Mouse (Mus musculus): Measurements from ENCODE around the gene Msmp. TPM values are rescaled to one million over a fixed set of nuclear protein-coding genes. Genes with fewer than 3 reads are reported as not detected.
"Not testable (repeated sequence)": the region's sequence is repeated elsewhere in the genome, so short reads cannot be mapped to it uniquely, and the experiment has no call there.

Msmp gene
- polyA plus RNA-seq, 1 experiment = not detected

DNA sequence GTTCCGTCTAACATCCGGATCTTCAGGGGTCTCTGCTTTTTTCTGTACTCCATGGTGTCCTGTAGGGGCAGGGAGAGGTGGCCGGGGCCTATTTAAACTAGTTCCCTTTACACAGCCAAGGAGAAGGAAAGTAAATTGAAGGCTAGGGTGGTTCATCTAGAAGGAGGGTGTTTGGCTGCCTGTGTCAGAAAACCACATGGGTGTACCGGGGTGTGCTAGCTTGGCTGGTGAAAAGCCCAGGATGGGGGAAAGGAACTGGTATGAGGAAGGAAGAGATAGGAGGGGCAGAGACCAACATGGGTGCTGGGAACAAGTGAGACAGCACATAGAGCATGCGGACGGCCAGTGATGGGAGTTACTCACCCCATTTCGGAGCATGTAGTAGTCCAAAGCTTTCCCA is 28.4 kb downstream of the Msmp start:
- H3K36me3 ChIP-seq (replicated peaks; ENCODE audit: low read length) = peaks cover 88% of the 10 kb centered on the region
- peaks cover 92% of the 10 kb centered on the region for H3K4me1 ChIP-seq
- H3K4me3 ChIP-seq (replicated peaks) = peak overlapping the region; percentile 99
- no peak for TF ChIP-seq GATA1 (IDR thresholded peaks at IDR 0.05; ENCODE audit: borderline replicate concordance, low read length)
- no peak for TF ChIP-seq FLI1 (IDR thresholded peaks at IDR 0.05; ENCODE audit: low read length)
- peaks cover 9% of the 10 kb centered on the region; the same call in 1 of the 2 replicates for H3K9me3 ChIP-seq
- H3K27me3 ChIP-seq (replicated peaks) = no peaks in the 10 kb centered on the region

DNA sequence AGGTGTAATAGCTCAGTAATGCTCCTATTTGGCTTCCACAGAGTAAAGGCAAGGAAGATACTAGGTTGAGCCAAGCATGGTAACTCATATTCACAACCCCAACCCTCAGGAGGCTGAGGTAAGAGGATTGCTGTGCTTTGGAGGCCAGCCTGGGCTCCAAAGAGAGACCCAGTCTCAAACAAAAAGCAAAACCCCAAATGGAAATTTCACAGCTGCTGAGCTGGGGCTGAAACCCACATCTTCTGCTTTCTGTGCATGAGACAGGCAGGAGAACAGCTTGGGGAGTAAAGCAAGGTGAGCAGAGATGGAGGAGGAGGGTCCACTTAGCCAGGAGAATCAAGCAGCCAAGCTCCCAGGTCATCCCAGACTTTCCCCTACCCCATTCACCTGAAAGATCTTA is 30.4 kb downstream of the Msmp start:
- H3K9me3 ChIP-seq = peaks cover 9% of the 10 kb centered on the region; the same call in 1 of the 2 replicates
- H3K4me3 ChIP-seq (replicated peaks) = peak overlapping the region; percentile 79
- TF ChIP-seq FLI1 (IDR thresholded peaks at IDR 0.05; ENCODE audit: low read length) (no peak), GATA1 (IDR thresholded peaks at IDR 0.05; ENCODE audit: borderline replicate concordance, low read length) (no peak)
- H3K27me3 ChIP-seq (replicated peaks) = no peaks in the 10 kb centered on the region
- H3K4me1 ChIP-seq = peaks cover 95% of the 10 kb centered on the region
- peaks cover 98% of the 10 kb centered on the region for H3K36me3 ChIP-seq (replicated peaks; ENCODE audit: low read length)

DNA sequence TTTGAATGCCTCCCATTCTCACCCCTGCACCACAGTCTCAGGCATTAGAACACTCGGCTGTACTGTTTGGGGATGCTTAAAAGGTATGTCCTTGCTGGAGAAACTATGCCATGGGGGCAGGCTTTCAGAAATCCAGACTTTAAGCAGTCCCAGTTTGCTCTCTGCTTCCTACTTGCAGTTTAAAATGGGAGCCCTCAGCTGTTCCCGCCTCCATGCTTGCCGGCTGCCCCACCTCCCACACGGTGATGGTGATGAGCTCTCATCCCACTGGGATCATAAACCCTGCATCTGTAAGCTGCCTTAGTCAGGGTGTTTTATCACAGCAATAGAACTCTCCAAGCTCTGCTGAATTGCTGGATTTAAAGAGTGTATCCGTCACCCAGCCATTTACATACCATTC is 31.9 kb downstream of the Msmp start:
- Histone ChIP-seq H3K36me3 (replicated peaks; ENCODE audit: low read length) (peaks cover 100% of the 10 kb centered on the region), H3K4me1 (peaks cover 95% of the 10 kb centered on the region), H3K27me3 (replicated peaks) (no peaks in the 10 kb centered on the region), H3K4me3 (replicated peaks) (no peak overlapping the region), H3K9me3 (peaks cover 9% of the 10 kb centered on the region; the same call in 1 of the 2 replicates)
- TF ChIP-seq GATA1 (IDR thresholded peaks at IDR 0.05; ENCODE audit: borderline replicate concordance, low read length) = no peak
- no peak for TF ChIP-seq FLI1 (IDR thresholded peaks at IDR 0.05; ENCODE audit: low read length)

DNA sequence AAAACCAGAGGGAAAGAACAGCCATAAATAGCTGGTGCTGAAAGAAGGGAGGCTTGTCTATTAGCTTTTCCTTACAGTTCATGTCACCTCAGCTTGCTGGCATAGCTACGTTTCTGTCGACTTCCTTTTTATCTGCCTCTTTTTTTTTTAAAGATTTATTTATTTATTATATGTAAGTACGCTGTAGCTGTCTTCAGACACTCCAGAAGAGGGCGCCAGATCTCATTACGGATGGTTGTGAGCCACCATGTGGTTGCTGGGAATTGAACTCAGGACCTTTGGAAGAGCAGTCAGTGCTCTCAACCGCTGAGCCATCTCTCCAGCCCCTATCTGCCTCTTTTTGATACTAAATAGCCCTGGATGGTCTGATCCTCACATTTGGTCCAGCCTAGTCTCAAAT is 32.4 kb downstream of the Msmp start:
- not testable (repeated sequence) for H3K27me3 ChIP-seq (replicated peaks); H3K9me3 ChIP-seq; H3K4me3 ChIP-seq (replicated peaks)
- peaks cover 100% of the 10 kb centered on the region for H3K36me3 ChIP-seq (replicated peaks; ENCODE audit: low read length)
- H3K4me1 ChIP-seq = peaks cover 95% of the 10 kb centered on the region

DNA sequence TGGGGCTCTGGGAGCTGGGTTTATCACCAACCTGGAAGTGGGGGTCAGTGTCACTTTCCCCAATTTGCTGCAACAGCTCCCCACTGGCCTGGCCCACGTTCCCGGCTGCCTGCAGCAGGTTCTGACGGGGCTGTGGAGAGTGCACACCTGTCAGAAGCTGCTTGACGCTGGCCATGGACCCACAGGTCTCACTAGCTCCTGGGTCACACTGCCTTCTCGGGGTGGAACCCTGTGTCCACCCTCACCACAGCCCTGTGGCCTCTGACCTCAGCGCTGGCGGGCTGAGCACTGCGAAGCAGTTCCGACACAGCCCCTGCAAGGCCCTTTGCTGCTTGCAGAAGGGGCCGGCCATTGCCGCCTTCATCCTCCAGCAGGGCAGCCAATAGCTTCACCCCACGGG is 35.2 kb downstream of the Msmp start:
- Histone ChIP-seq H3K36me3 (replicated peaks; ENCODE audit: low read length) (peaks cover 100% of the 10 kb centered on the region), H3K27me3 (replicated peaks) (no peaks in the 10 kb centered on the region), H3K4me1 (peaks cover 93% of the 10 kb centered on the region), H3K9me3 (peaks cover 9% of the 10 kb centered on the region; the same call in 1 of the 2 replicates), H3K4me3 (replicated peaks) (no peak overlapping the region)
- TF ChIP-seq GATA1 (IDR thresholded peaks at IDR 0.05; ENCODE audit: borderline replicate concordance, low read length) (no peak), FLI1 (IDR thresholded peaks at IDR 0.05; ENCODE audit: low read length) (no peak)

DNA sequence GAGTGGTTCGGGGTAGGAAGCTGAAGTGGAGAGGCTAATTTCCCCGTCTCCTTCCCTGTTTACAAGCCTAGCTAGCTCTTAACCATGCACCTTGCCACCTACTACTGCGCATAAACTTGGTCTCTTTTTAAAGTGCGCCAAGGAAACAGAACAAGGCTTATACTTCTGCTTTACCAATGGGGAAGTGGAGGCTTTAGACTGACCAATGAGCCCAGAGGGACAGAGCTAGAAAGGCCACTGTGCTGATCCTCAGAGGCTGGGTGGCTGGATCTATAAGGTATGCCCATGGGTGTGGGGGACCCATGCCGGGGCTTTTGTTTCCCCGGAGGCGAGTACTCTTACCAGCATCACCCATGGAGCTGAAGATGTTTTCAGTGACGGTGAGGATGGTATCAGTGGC is 37.1 kb downstream of the Msmp start:
- Histone ChIP-seq H3K4me3 (replicated peaks) (no peak overlapping the region), H3K27me3 (replicated peaks) (no peaks in the 10 kb centered on the region), H3K9me3 (0 out of 2 replicates have a peak, but pooled peaks cover under 1% of the 10 kb centered on the region), H3K4me1 (peaks cover 93% of the 10 kb centered on the region), H3K36me3 (replicated peaks; ENCODE audit: low read length) (peaks cover 100% of the 10 kb centered on the region)
- TF ChIP-seq FLI1 (IDR thresholded peaks at IDR 0.05; ENCODE audit: low read length) (no peak), GATA1 (IDR thresholded peaks at IDR 0.05; ENCODE audit: borderline replicate concordance, low read length) (no peak)

DNA sequence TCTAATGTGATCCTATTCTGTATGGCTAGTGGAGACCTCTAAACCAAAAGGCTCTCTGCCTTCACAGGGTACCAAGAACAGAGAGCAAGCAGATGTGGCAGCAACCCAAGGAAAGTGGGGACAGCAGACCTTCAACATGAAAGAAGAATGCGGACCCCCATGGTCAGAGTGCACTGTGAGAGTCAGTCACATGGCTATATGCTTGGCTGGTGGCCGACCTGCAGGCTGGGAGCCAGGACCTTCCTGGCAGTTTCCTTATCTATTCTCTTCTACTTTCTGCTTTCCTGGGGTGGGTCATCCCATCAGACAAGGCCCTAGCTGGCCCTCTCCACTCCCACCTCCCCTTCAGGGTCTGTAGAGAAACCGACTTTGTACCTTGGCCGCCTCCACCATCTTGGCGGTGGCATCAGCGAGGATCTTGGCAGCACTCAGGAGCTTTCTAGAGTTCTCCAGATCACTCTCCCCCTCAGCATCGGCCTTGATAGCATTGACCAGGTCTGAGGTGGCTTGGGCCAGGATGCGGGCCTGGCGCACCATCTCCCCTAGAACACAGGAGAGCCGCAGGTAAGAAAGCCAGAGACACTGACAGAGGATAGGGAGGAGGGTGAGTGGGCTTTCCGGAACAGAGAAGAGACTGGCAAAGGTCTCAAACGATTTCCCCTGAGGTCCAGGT is 37.8 kb downstream of the Msmp start:
- H3K9me3 ChIP-seq = no peaks in the 10 kb centered on the region
- TF ChIP-seq FLI1 (IDR thresholded peaks at IDR 0.05; ENCODE audit: low read length) (no peak), GATA1 (IDR thresholded peaks at IDR 0.05; ENCODE audit: borderline replicate concordance, low read length) (no peak)
- no peak overlapping the region for H3K4me3 ChIP-seq (replicated peaks)
- H3K27me3 ChIP-seq (replicated peaks) = no peaks in the 10 kb centered on the region
- peaks cover 92% of the 10 kb centered on the region for H3K4me1 ChIP-seq
- peaks cover 100% of the 10 kb centered on the region for H3K36me3 ChIP-seq (replicated peaks; ENCODE audit: low read length)

DNA sequence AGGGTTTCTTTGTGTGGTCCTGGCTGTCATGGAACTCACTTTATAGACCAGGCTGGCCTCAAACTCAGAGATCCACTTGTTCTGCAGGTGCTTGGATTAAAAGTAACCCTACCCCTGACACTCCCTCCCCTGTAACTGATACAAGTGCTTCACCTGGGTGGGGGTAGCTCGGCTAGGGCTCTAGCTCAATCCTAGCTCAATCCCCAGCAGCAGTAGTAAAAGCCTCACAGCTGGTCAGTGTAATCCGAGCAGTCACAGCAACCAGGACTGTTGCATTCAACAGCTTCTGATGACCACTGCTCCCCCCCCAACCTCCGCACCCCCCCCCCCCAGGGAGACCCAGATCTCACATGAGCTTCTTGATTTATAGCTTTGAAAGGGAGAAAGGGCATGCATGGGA is 42.2 kb downstream of the Msmp start:
- TF ChIP-seq GATA1 (IDR thresholded peaks at IDR 0.05; ENCODE audit: borderline replicate concordance, low read length) = no peak
- TF ChIP-seq FLI1 (IDR thresholded peaks at IDR 0.05; ENCODE audit: low read length) = no peak
- H3K9me3 ChIP-seq = no peaks in the 10 kb centered on the region
- H3K36me3 ChIP-seq (replicated peaks; ENCODE audit: low read length) = peaks cover 99% of the 10 kb centered on the region

DNA sequence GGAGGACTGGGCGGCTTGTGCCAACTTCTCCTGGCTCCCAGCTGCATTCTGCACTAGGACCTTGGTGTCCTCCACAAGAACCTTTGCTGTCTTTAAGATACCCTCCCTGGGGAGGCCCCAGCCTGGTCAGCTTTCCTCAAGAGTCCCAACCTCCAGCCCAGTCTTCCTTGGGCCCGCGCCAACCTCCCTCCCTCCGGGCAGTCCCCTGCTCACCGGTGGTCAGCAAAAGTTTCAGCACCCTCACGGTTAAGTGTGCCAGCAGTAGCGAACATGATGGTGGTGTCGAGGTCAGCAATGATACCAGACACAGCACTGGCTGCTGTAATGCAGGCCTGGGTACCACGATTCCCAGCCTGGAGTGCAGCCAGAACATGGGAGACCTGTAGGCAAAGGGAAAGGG is 48.3 kb downstream of the Msmp start:
- no peak overlapping the region for H3K4me3 ChIP-seq (replicated peaks)
- no peaks in the 10 kb centered on the region for H3K27me3 ChIP-seq (replicated peaks)
- no peaks in the 10 kb centered on the region for H3K9me3 ChIP-seq
- H3K36me3 ChIP-seq (replicated peaks; ENCODE audit: low read length) = peaks cover 100% of the 10 kb centered on the region
- TF ChIP-seq GATA1 (IDR thresholded peaks at IDR 0.05; ENCODE audit: borderline replicate concordance, low read length) (no peak), FLI1 (IDR thresholded peaks at IDR 0.05; ENCODE audit: low read length) (no peak; the same call in 1 of the 2 replicates)
- H3K4me1 ChIP-seq = peaks cover 80% of the 10 kb centered on the region

More for the DNA sequence above, 42.2 kb downstream of the Msmp start:
- Histone ChIP-seq H3K4me3 (replicated peaks) (no peak overlapping the region), H3K4me1 (peaks cover 83% of the 10 kb centered on the region), H3K27me3 (replicated peaks) (no peaks in the 10 kb centered on the region)

DNA sequence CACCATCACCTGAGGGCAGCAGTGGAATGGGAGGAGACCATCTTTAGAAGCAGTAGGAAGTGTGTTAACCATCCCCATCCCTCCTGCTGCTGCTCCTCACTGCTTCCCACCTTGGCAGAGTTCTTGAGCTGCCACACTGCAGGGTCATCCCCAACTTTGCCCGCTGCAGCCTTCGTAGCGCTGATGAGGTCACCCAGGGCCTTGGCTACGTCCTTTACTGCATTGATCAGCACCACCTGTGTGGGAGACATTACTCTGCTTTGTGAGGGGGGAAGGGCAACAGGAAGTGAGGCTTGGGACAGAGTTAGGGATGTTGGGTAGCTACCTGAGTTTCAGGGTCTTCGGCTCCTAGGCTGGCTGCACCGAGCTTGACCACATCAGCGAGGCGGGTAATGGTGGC is 48.7 kb downstream of the Msmp start:
- H3K36me3 ChIP-seq (replicated peaks; ENCODE audit: low read length) = peaks cover 100% of the 10 kb centered on the region
- TF ChIP-seq FLI1 (IDR thresholded peaks at IDR 0.05; ENCODE audit: low read length) (no peak), GATA1 (IDR thresholded peaks at IDR 0.05; ENCODE audit: borderline replicate concordance, low read length) (no peak)

More for the DNA sequence above, 48.7 kb downstream of the Msmp start:
- Histone ChIP-seq H3K4me3 (replicated peaks) (peak overlapping the region; percentile 16), H3K4me1 (peaks cover 80% of the 10 kb centered on the region), H3K27me3 (replicated peaks) (no peaks in the 10 kb centered on the region), H3K9me3 (no peaks in the 10 kb centered on the region)

All from megakaryocyte, embryonic 14.5 days (primary cell).